Mouse (Mus musculus) megakaryocyte, embryonic 14.5 days (primary cell): ENCODE measurements around the gene Cryge.

Experiments
- FLI1 ChIP-seq: IDR thresholded peaks from 2 replicates; pipeline ENCODE4 v1.6.1; 2012; ENCODE audit warnings: low read length, inconsistent platforms, mixed read lengths
- GATA1 ChIP-seq: IDR thresholded peaks from 3 replicates; pipeline ENCODE4 v1.6.1; 2012; ENCODE audit warnings: mixed read lengths, low read length, inconsistent platforms, borderline replicate concordance

DNA sequence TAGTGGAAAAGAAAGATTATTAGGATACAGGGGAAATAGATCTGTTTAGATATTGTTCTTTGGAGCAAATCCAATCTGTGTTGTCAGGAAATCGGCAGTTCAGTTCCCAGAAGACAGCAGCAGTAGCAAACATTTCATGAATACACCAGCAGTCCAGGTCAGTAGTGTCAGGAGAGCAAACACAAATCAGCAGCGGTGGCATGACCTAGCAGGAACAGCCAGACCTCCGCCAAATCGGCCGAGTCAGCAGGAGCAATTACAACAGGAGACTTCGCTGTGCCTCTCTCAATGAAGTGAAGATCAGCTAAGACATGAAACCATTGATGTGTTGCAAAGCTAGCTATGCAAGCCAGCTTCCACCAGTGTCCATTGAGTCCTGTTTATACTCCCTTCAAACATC, 45.4 kb downstream of the Cryge start:
- TF ChIP-seq GATA1 (no peak), FLI1 (no peak)
